Mouse (Mus musculus) intestine, embryonic 16.5 days (tissue): ENCODE measurements around the gene Ubac2. TPM values are rescaled to one million over a fixed set of nuclear protein-coding genes. Genes with fewer than 3 reads are reported as not detected.

Experiments used
- ATAC-seq: fragments of 200-750 bp; cut with Nextera tagmentation; 2 replicates; pipeline ENCODE4 v1.8.0; 2017; ENCODE audit warnings: moderate TSS enrichment, moderate library complexity
- H3K27ac ChIP-seq: fragments of 300-500 bp; sonication (generic); 2 replicates; pipeline ENCODE4 v1.5.1; 2014; ENCODE audit warnings: mild to moderate bottlenecking, low read length
- H3K27me3 ChIP-seq: fragments of 300-500 bp; sonication (generic); replicated peaks from 2 replicates; pipeline ENCODE4 v1.6.1; 2014; ENCODE audit warnings: low read length, control low read depth, mixed read lengths; ENCODE audit not compliant: control insufficient read depth, insufficient read depth
- H3K36me3 ChIP-seq: fragments of 300-500 bp; sonication (generic); 2 replicates; pipeline ENCODE4 v1.6.1; 2014; ENCODE audit warnings: low read length, control low read depth; ENCODE audit not compliant: control insufficient read depth, insufficient read depth
- H3K4me1 ChIP-seq: fragments of 300-500 bp; sonication (generic); 2 replicates; pipeline ENCODE4 v1.6.1; 2014; ENCODE audit warnings: low read length, control low read depth, mixed read lengths; ENCODE audit not compliant: control insufficient read depth, insufficient read depth
- H3K4me2 ChIP-seq: fragments of 300-500 bp; sonication (generic); 2 replicates; pipeline ENCODE4 v1.6.1; 2014; ENCODE audit warnings: low read depth, low read length, control low read depth
- H3K4me3 ChIP-seq: fragments of 300-500 bp; sonication (generic); 2 replicates; pipeline ENCODE4 v1.5.1; 2014; ENCODE audit warnings: mild to moderate bottlenecking, low read length
- H3K9ac ChIP-seq: fragments of 300-500 bp; sonication (generic); 2 replicates; pipeline ENCODE4 v1.6.1; 2014; ENCODE audit warnings: low read depth, low read length
- H3K9me3 ChIP-seq: fragments of 300-500 bp; sonication (generic); 2 replicates; pipeline ENCODE4 v1.6.1; 2016; ENCODE audit warnings: low read length, control low read depth; ENCODE audit not compliant: control insufficient read depth
- WGBS: fragments of 180-500 bp; shearing (Covaris S2); extraction: QIAGEN DNeasy Blood & Tissue Kit; methylation state at CpG from one replicate; pipeline ENCODE4 v1.1.7; 2014; 5-methylcytosine and 5-hydroxymethylcytosine counted together
- polyA plus RNA-seq: library from polyadenylated mRNA; unstranded; fragments of >200 nt; fragmentation: Nextera tagmentation; extraction: Ambion mirVana; gene quantifications from 2 replicates; pipeline ENCODE4 v1.2.1, GENCODE M21; 2015

Ubac2 gene
- polyA plus RNA-seq, 1 experiment from 2014 or later, result 63.3 TPM

DNA sequence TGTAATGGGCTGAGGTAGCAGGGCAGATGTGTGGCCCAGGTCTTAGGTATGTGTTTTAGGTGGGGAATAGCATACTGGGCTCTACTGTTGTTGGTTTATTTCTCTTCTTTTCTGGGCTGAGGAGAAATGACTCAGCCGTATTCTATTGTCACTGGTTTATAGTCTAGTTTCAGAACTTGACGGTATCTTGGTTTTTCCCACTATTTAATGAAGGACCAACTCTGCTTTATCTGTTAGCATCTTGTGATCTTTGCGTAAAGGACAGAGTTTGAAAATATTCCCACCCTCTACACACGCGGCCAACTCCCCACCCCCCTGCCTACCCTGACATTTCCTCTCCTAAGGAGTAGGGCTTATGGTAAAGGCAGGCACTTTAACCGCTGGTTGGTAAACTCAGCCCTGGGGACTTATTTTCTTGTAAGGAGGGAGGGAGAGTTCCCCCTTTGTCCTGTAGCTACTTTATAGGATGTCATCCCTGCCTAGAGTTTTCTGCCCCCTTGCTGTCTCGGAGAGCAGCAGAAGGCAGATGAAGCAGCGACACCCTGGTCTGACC is 163.8 kb downstream of the Ubac2 start:
- Histone ChIP-seq H3K36me3 (no peaks in the 10 kb centered on the region), H3K4me1 (no peaks in the 10 kb centered on the region), H3K9me3 (no peaks in the 10 kb centered on the region), H3K9ac (no peak overlapping the region), H3K4me3 (no peak overlapping the region), H3K4me2 (no peak overlapping the region), H3K27me3 (no peaks in the 10 kb centered on the region), H3K27ac (no peak overlapping the region)
- WGBS, result 77% methylated on average over 8 of the region's 8 CpGs
- no peak for ATAC-seq

- Histone ChIP-seq H3K27ac (no peak overlapping the region), H3K27me3 (no peaks in the 10 kb centered on the region), H3K9ac (no peak overlapping the region), H3K4me3 (no peak overlapping the region), H3K4me2 (no peak overlapping the region), H3K9me3 (no peaks in the 10 kb centered on the region), H3K36me3 (no peaks in the 10 kb centered on the region), H3K4me1 (no peaks in the 10 kb centered on the region)
- ATAC-seq, result no peak
- 91% methylated on average over 8 of the region's 8 CpGs for WGBS
These were observed 169.4 kb downstream of the Ubac2 start for GRCm38 (mm10) chr14:122047784-122048183.

GRCm38 (mm10) chr14:122048816-122049215 is 170.4 kb downstream of the Ubac2 start:
- H3K4me3 ChIP-seq, result no peak overlapping the region
- no peaks in the 10 kb centered on the region for H3K27me3 ChIP-seq
- WGBS, result 91% methylated on average over 9 of the region's 9 CpGs
- H3K36me3 ChIP-seq, result no peaks in the 10 kb centered on the region
- H3K4me2 ChIP-seq, result no peak overlapping the region
- H3K4me1 ChIP-seq, result no peaks in the 10 kb centered on the region
- no peaks in the 10 kb centered on the region for H3K9me3 ChIP-seq
- no peak overlapping the region for H3K27ac ChIP-seq
- no peak for ATAC-seq
- no peak overlapping the region for H3K9ac ChIP-seq

- no peak overlapping the region for H3K27ac ChIP-seq
- H3K4me2 ChIP-seq, result no peak overlapping the region
- no peak for ATAC-seq
- 78% methylated on average over 9 of the region's 9 CpGs for WGBS
- no peak overlapping the region for H3K4me3 ChIP-seq
- no peak overlapping the region for H3K9ac ChIP-seq
- no peaks in the 10 kb centered on the region for H3K4me1 ChIP-seq
- no peaks in the 10 kb centered on the region for H3K9me3 ChIP-seq
- no peaks in the 10 kb centered on the region for H3K27me3 ChIP-seq
- H3K36me3 ChIP-seq, result no peaks in the 10 kb centered on the region
These were observed 174.6 kb downstream of the Ubac2 start for GRCm38 (mm10) chr14:122052896-122053635.

- Histone ChIP-seq H3K4me2 (no peak overlapping the region), H3K4me1 (no peaks in the 10 kb centered on the region), H3K27ac (no peak overlapping the region), H3K9me3 (no peaks in the 10 kb centered on the region), H3K9ac (no peak overlapping the region), H3K4me3 (no peak overlapping the region), H3K27me3 (no peaks in the 10 kb centered on the region), H3K36me3 (no peaks in the 10 kb centered on the region)
- no peak for ATAC-seq
- WGBS, result 79% methylated on average over 6 of the region's 6 CpGs
These were observed 178.5 kb downstream of the Ubac2 start for GRCm38 (mm10) chr14:122056871-122057270.

- Histone ChIP-seq H3K4me2 (no peak overlapping the region), H3K36me3 (no peaks in the 10 kb centered on the region), H3K27me3 (no peaks in the 10 kb centered on the region), H3K9ac (no peak overlapping the region), H3K4me3 (no peak overlapping the region), H3K9me3 (no peaks in the 10 kb centered on the region), H3K27ac (no peak overlapping the region), H3K4me1 (no peaks in the 10 kb centered on the region)
- WGBS, result 31% methylated on average over 2 of the region's 2 CpGs
- no peak for ATAC-seq
These were observed 179.5 kb downstream of the Ubac2 start for GRCm38 (mm10) chr14:122057941-122058346.

DNA sequence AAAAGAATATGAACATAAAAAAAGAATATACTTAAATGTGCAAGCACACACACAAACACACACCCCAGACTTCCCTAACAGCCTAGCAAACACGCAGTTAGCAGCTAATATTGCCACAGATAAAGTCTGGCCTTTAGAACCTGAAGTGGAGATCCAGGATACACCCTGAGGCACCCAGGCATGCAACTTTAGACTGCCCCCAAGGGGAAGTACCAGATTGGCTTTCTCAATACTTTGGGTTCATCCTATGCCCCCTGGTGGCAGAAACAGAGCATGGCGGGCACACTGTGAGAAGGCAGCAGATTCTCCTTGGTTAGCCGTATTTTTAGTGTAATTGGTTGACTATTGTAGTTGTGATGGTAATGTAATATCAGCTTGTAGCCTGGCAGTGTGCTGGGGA is 182.2 kb downstream of the Ubac2 start:
- H3K4me2 ChIP-seq, result no peak overlapping the region
- no peak overlapping the region for H3K27ac ChIP-seq
- H3K9ac ChIP-seq, result no peak overlapping the region
- WGBS, result 5% methylated on average over 3 of the region's 3 CpGs
- no peaks in the 10 kb centered on the region for H3K4me1 ChIP-seq
- H3K4me3 ChIP-seq, result no peak overlapping the region
- ATAC-seq, result peak; percentile 86
- no peaks in the 10 kb centered on the region for H3K9me3 ChIP-seq
- no peaks in the 10 kb centered on the region for H3K27me3 ChIP-seq
- no peaks in the 10 kb centered on the region for H3K36me3 ChIP-seq

DNA sequence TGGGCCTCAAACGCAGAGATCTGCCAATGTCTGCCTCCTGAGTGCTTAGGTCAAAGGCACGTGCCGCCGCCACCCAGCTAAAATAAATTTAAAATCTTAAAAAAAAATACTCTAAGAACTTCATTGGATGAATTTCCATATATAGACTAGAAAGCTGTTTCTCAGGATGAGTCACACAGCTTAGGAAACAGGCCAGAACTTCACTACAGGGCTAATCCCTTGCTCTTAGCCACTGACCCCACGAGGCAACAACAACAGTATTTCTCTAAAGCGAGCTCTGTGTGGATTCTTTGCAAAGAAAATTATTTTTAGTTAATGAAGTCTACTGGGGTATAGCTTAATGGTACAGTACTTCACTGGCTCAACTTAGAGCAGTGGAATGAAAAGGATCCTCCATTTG is 183.0 kb downstream of the Ubac2 start:
- Histone ChIP-seq H3K4me1 (no peaks in the 10 kb centered on the region), H3K9me3 (no peaks in the 10 kb centered on the region), H3K27me3 (no peaks in the 10 kb centered on the region), H3K9ac (no peak overlapping the region), H3K4me3 (no peak overlapping the region), H3K27ac (no peak overlapping the region), H3K36me3 (no peaks in the 10 kb centered on the region), H3K4me2 (no peak overlapping the region)
- 77% methylated on average over 6 of the region's 6 CpGs for WGBS
- ATAC-seq, result no peak

DNA sequence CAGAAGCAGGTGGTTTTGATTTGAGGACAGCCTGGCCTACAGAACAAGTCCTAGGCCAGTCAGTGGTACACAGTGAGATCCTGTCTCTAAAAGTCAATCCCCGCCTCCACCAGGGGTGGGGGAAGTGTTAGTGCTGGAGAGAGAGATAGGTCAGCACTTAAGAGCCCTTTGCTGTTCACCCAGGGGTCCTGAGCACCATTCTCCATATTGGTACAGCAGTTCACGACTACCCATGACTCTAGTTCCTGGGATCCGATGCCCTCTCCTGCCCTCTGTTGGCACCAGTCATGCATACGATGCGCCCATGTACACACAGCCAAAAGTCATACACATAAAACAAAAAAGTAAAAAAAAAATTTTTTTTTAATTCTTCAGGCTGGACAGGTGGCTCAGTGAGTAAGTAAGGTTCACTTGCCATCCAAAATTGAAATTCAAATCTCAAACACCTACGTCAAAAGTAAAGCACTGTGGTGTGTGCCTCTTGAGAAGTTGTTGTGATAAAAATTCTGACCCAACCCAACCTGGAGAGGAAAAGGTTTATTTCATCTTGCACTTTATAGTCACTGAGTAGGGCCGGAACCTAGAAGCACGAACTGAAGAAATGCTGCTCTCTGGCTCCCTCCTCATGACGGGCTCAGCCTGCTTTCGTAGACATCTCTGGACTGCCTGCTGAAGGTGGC is 184.1 kb downstream of the Ubac2 start:
- no peaks in the 10 kb centered on the region for H3K36me3 ChIP-seq
- H3K27ac ChIP-seq, result no peak overlapping the region
- no peak for ATAC-seq
- H3K9ac ChIP-seq, result no peak overlapping the region
- no peaks in the 10 kb centered on the region for H3K27me3 ChIP-seq
- H3K4me1 ChIP-seq, result no peaks in the 10 kb centered on the region
- H3K4me3 ChIP-seq, result no peak overlapping the region
- H3K9me3 ChIP-seq, result no peaks in the 10 kb centered on the region
- no peak overlapping the region for H3K4me2 ChIP-seq
- WGBS, result 85% methylated on average over 10 of the region's 10 CpGs
